Mouse (Mus musculus) small intestine, adult 2 months (tissue): Measurements from ENCODE around the gene Usp19.

ENCODE experiments used
- CTCF ChIP-seq: fragments of 200-500 bp; IDR thresholded peaks from 2 replicates; pipeline ENCODE4 v1.5.1; 2012; ENCODE audit warnings: low read depth, mild to moderate bottlenecking, control low read depth, inconsistent platforms, low read length, moderate library complexity, mixed read lengths; ENCODE audit not compliant: insufficient replicate concordance, insufficient read length; ENCODE audit errors: extremely low read depth
- POLR2A ChIP-seq: fragments of 200-500 bp; IDR thresholded peaks from 2 replicates; pipeline ENCODE4 v1.6.1; 2012; ENCODE audit warnings: low read depth, mild to moderate bottlenecking, control low read depth, inconsistent platforms, low read length, moderate library complexity

DNA sequence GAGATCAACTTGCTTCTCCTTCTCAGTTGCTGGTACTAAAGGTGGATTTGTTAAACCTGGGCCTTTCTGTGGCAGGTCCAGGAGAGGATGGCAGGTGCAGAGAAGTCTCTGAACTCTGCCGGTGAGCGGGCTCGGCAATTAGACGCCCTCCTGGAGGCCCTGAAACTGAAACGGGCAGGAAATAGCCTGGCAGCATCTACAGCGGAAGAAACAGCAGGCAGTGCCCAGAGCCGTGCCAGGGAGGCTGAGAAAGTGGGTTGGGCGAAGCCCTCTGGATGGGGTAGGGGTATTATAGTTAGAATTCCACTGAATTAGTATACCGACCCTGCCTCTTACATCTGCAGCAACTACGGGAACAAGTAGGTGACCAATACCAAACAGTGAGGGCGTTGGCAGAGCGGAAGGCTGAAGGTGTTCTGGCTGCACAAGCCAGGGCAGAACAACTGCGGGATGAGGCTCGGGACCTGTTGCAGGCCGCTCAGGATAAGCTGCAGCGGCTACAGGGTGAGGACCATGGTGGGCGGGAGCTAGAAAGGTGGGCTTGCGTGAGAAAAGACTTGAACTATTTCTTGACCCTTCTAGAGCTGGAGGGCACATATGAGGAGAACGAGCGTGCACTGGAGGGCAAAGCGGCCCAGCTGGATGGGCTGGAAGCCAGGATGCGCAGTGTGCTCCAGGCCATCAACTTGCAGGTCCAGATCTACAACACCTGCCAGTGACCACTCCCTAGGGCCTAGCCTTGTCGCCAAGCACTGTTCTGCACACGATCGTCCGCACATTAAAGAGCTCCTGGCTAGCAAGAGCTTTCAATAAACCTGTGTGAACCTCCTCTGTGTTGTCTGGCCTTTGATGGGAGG is 472 bp upstream of the Usp19 start:
- TF ChIP-seq CTCF = no peak
- TF ChIP-seq POLR2A = no peak
